Mouse (Mus musculus): Measurements from ENCODE around the gene Cyb561d2. TPM values are rescaled to one million over a fixed set of nuclear protein-coding genes. Genes with fewer than 3 reads are reported as not detected.
"Not testable (repeated sequence)": the region's sequence is repeated elsewhere in the genome, so short reads cannot be mapped to it uniquely, and the experiment has no call there.

Cyb561d2 gene
- polyA plus RNA-seq, 1 experiment from 2014 or later = 14.3 TPM

DNA sequence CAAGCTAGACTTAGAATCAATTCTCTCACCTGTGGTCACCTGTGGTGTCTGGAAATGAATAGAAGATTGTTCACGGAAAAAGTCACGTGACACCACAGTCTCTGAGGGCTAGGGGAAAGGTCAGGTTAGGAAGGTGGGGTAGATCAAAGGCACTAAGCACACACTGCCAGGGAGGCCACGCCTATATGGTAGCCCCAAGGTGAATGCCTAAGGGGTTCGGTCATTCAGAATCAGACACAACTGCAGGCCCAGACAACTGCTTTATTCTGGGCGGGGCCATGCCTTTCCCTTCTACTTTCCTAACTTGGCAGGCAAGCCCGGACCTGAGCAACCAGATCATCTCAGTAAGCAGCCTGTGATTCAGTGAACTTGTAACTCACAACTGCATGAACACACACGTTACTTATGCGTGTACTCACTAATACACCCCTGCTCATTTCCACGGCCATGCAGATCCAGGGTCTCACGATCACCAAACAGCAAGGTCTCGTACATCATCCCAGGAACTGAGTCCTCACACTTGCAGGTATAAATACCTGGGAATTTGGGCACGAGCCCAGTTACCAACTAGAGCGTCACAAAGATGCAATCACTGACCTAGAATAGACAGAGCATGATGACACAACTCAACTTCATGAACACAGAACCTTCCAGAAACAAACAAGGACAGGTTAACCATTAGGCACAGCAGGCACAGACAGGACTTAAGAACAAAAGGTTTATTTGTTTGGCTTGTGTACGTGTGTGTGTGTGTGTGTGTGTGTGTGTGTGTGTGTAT, 33.8 kb upstream of the Cyb561d2 start:
- H3K9ac ChIP-seq (replicated peaks; ENCODE audit: low read length) = no peak overlapping the region
- H3K9me3 ChIP-seq (replicated peaks; ENCODE audit: control insufficient read depth, low read length) = no peaks in the 10 kb centered on the region
- H3K27me3 ChIP-seq (ENCODE audit: control insufficient read depth, insufficient read depth, low read length) = no peaks in the 10 kb centered on the region
- WGBS = 85% methylated on average over 14 of the region's 14 CpGs
- H3K4me2 ChIP-seq (ENCODE audit: low read depth, low read length) = no peak overlapping the region
- H3K27ac ChIP-seq (replicated peaks; ENCODE audit: low read depth, low read length) = no peak overlapping the region
- no peak for ATAC-seq (replicated peaks; ENCODE audit: insufficient number of reproducible peaks, low FRiP score, low TSS enrichment, low read depth)
- H3K4me3 ChIP-seq (ENCODE audit: low read depth, low read length) = no peak overlapping the region
- no peaks in the 10 kb centered on the region; the same call in 1 of the 2 replicates for H3K4me1 ChIP-seq (ENCODE audit: control insufficient read depth, insufficient read depth, low read length)
- peaks cover 7% of the 10 kb centered on the region for H3K36me3 ChIP-seq (replicated peaks; ENCODE audit: control insufficient read depth, insufficient read depth, low read depth, low read length)
- peak; percentile 44 for DNase-seq (ENCODE audit: low spot score)

DNA sequence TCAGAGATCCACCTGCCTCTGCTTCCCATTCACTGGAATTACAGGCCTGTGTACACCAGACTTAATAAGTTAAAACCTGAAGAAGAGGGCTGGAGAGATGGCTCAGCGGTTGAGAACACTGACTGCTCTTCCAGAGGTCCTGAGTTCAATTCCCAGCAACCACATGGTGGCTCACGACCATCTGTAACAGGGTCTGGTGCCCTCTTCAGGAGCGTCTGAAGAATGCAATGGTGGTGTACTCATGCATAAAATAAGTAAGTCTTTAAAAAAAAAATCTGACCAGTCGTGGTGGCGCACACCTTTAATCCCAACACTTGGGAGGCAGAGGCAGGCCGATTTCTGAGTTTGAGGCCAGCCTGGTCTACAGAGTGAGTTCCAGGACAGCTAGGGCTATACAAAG, 31.8 kb upstream of the Cyb561d2 start:
- not testable (repeated sequence) for H3K9ac ChIP-seq (replicated peaks; ENCODE audit: low read length); H3K27me3 ChIP-seq (ENCODE audit: control insufficient read depth, insufficient read depth, low read length); ATAC-seq (replicated peaks; ENCODE audit: insufficient number of reproducible peaks, low FRiP score, low TSS enrichment, low read depth); H3K27ac ChIP-seq (replicated peaks; ENCODE audit: low read depth, low read length); H3K4me2 ChIP-seq (ENCODE audit: low read depth, low read length); H3K9me3 ChIP-seq (replicated peaks; ENCODE audit: control insufficient read depth, low read length); H3K4me3 ChIP-seq (ENCODE audit: low read depth, low read length); H3K36me3 ChIP-seq (replicated peaks; ENCODE audit: control insufficient read depth, insufficient read depth, low read depth, low read length); DNase-seq (ENCODE audit: low spot score); H3K4me1 ChIP-seq (ENCODE audit: control insufficient read depth, insufficient read depth, low read length)
- WGBS = 83% methylated on average over 6 of the region's 6 CpGs

DNA sequence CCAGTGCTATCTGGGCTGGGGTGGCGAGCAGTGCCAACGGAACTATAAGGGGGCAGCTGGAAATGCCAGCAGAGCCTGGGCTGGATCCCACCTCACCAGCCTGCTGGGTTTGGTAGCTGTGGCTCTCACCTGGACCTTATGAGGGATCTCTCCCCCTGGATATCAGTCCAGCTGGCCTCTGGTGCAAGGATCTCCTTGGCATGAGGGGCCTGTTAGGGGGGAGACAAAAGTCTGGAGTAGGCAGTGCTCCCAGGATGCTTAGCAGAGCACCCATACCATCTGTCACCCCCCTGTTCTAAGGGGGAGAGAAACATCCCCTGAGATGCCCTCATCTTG, 30.3 kb upstream of the Cyb561d2 start:
- no peak overlapping the region for H3K27ac ChIP-seq (replicated peaks; ENCODE audit: low read depth, low read length)
- no peak overlapping the region; the same call in 1 of the 2 replicates for H3K4me3 ChIP-seq (ENCODE audit: low read depth, low read length)
- no peak for ATAC-seq (replicated peaks; ENCODE audit: insufficient number of reproducible peaks, low FRiP score, low TSS enrichment, low read depth)
- 0 out of 2 replicates have a peak, but pooled peaks cover 6% of the 10 kb centered on the region for H3K4me1 ChIP-seq (ENCODE audit: control insufficient read depth, insufficient read depth, low read length)
- H3K36me3 ChIP-seq (replicated peaks; ENCODE audit: control insufficient read depth, insufficient read depth, low read depth, low read length) = peaks cover 7% of the 10 kb centered on the region
- H3K9me3 ChIP-seq (replicated peaks; ENCODE audit: control insufficient read depth, low read length) = no peaks in the 10 kb centered on the region
- no peak overlapping the region for H3K9ac ChIP-seq (replicated peaks; ENCODE audit: low read length)
- no peaks in the 10 kb centered on the region for H3K27me3 ChIP-seq (ENCODE audit: control insufficient read depth, insufficient read depth, low read length)
- 90% methylated on average over 2 of the region's 2 CpGs for WGBS
- no peak overlapping the region for H3K4me2 ChIP-seq (ENCODE audit: low read depth, low read length)
- DNase-seq (ENCODE audit: low spot score) = no peak

DNA sequence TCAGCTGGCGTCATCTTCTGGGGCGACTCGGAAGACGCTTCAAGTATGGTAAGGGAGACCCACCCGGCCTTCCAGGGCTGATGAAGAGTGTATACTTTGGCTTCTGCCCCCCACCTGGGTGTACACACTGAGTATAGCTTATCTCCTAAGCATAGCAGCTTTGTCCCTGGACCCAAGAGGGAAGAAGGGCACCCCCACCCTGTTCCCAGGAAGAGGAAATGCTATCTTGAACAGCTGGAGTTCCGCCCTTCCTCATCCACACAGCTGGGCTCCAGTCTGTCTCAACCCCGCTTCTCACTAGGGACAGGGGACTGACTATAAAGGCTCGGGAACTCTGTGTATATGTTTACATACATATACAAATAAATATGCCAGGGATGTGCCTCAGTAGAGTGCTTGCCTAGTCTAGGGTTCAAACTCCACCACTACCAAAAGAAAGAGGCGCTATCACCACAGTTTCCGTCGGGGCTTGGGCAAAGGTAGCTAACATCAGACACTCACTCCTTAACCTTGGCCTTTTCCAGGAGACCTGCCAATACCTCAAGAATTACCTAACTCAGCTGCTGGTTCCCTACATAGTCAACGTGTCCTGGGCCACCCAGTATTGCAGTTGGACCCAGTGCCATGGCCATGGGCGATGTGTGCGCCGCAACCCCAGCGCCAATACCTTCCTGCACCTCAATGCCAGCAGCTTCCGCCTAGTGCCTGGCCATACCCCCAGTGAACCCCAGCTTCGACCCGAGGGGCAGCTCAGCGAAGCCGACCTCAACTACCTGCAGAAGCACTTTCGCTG, 29.7 kb upstream of the Cyb561d2 start:
- Histone ChIP-seq H3K4me1 (ENCODE audit: control insufficient read depth, insufficient read depth, low read length) (0 out of 2 replicates have a peak, but pooled peaks cover 6% of the 10 kb centered on the region), H3K4me2 (ENCODE audit: low read depth, low read length) (no peak overlapping the region), H3K27ac (replicated peaks; ENCODE audit: low read depth, low read length) (no peak overlapping the region)

DNA sequence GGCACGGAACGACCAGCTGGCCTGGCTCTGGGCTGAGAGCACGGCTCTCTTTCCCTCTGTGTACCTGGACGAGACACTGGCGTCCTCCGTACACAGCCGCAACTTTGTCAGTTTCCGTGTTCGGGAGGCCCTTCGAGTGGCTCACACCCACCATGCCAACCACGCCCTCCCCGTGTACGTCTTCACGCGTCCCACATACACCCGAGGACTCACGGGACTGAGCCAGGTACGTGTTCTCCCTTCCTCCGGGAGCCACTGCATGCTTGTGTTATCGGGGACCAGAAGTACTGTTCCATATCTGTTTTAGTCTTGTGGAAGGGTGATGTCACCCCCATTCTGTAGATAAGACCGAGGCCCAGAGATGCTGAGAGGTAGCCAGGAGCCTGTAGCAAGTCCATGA, 28.9 kb upstream of the Cyb561d2 start:
- Histone ChIP-seq H3K27me3 (ENCODE audit: control insufficient read depth, insufficient read depth, low read length) (no peaks in the 10 kb centered on the region), H3K4me2 (ENCODE audit: low read depth, low read length) (peak overlapping the region; percentile 51), H3K36me3 (replicated peaks; ENCODE audit: control insufficient read depth, insufficient read depth, low read depth, low read length) (peaks cover 7% of the 10 kb centered on the region), H3K27ac (replicated peaks; ENCODE audit: low read depth, low read length) (no peak overlapping the region), H3K4me3 (ENCODE audit: low read depth, low read length) (peak overlapping the region; percentile 86), H3K9me3 (replicated peaks; ENCODE audit: control insufficient read depth, low read length) (no peaks in the 10 kb centered on the region), H3K9ac (replicated peaks; ENCODE audit: low read length) (peak overlapping the region; percentile 87), H3K4me1 (ENCODE audit: control insufficient read depth, insufficient read depth, low read length) (0 out of 2 replicates have a peak, but pooled peaks cover 6% of the 10 kb centered on the region)
- no peak for ATAC-seq (replicated peaks; ENCODE audit: insufficient number of reproducible peaks, low FRiP score, low TSS enrichment, low read depth)
- no peak for DNase-seq (ENCODE audit: low spot score)
- 94% methylated on average over 21 of the region's 21 CpGs for WGBS

More for the DNA sequence above, 29.7 kb upstream of the Cyb561d2 start:
- ATAC-seq (replicated peaks; ENCODE audit: insufficient number of reproducible peaks, low FRiP score, low TSS enrichment, low read depth) (no peak), DNase-seq (ENCODE audit: low spot score) (no peak)
- no peak overlapping the region; the same call in 1 of the 2 replicates for H3K4me3 ChIP-seq (ENCODE audit: low read depth, low read length)
- H3K36me3 ChIP-seq (replicated peaks; ENCODE audit: control insufficient read depth, insufficient read depth, low read depth, low read length) = peaks cover 7% of the 10 kb centered on the region
- H3K9me3 ChIP-seq (replicated peaks; ENCODE audit: control insufficient read depth, low read length) = no peaks in the 10 kb centered on the region
- H3K27me3 ChIP-seq (ENCODE audit: control insufficient read depth, insufficient read depth, low read length) = no peaks in the 10 kb centered on the region
- no peak overlapping the region for H3K9ac ChIP-seq (replicated peaks; ENCODE audit: low read length)
- WGBS = 92% methylated on average over 22 of the region's 22 CpGs

DNA sequence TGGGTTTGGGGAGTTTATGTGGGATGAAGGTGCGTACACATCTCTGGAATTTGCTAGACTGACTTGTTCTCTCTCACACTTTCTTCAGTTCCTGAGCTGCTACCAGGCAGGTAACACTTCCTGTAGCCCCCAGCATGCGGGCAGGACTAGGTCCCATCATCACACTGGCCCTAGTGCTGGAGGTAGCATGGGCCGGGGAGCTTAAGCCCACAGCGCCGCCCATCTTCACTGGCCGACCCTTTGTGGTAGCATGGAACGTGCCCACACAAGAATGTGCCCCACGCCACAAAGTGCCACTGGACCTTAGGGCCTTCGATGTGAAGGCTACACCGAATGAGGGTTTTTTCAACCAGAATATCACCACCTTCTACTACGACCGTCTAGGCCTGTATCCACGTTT, 28.0 kb upstream of the Cyb561d2 start:
- peak overlapping the region; percentile 51 for H3K4me2 ChIP-seq (ENCODE audit: low read depth, low read length)
- H3K27ac ChIP-seq (replicated peaks; ENCODE audit: low read depth, low read length) = no peak overlapping the region
- DNase-seq (ENCODE audit: low spot score) (no peak), ATAC-seq (replicated peaks; ENCODE audit: insufficient number of reproducible peaks, low FRiP score, low TSS enrichment, low read depth) (no peak)
- no peaks in the 10 kb centered on the region for H3K27me3 ChIP-seq (ENCODE audit: control insufficient read depth, insufficient read depth, low read length)
- WGBS = 50% methylated on average over 13 of the region's 13 CpGs
- H3K9me3 ChIP-seq (replicated peaks; ENCODE audit: control insufficient read depth, low read length) = no peaks in the 10 kb centered on the region
- peak overlapping the region; percentile 86 for H3K4me3 ChIP-seq (ENCODE audit: low read depth, low read length)
- peak overlapping the region; percentile 87 for H3K9ac ChIP-seq (replicated peaks; ENCODE audit: low read length)
- H3K4me1 ChIP-seq (ENCODE audit: control insufficient read depth, insufficient read depth, low read length) = 0 out of 2 replicates have a peak, but pooled peaks cover 6% of the 10 kb centered on the region
- H3K36me3 ChIP-seq (replicated peaks; ENCODE audit: control insufficient read depth, insufficient read depth, low read depth, low read length) = peaks cover 7% of the 10 kb centered on the region

DNA sequence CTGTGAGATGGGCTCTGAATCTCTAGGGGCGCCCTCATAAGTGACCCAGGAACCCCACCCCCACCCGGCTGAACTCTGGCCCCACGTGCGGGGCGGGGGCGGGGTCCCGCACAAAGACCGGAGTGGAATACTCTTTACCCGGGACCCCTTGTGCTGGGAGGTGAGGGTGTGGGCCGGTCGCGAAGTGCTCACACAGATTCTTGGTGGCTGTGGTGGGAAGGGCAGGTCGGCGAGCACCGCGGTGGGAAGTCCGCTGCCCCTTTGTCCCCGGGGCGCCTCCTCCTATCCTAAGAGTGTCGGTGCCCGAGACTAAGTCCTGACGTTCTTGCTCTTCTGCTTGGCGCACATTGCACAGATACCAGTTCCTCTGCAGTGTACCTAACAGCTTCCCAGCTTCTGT, 27.3 kb upstream of the Cyb561d2 start:
- Histone ChIP-seq H3K27me3 (ENCODE audit: control insufficient read depth, insufficient read depth, low read length) (no peaks in the 10 kb centered on the region), H3K9me3 (replicated peaks; ENCODE audit: control insufficient read depth, low read length) (no peaks in the 10 kb centered on the region), H3K27ac (replicated peaks; ENCODE audit: low read depth, low read length) (peak overlapping the region; percentile 66; the same call in 1 of the 2 replicates), H3K4me1 (ENCODE audit: control insufficient read depth, insufficient read depth, low read length) (0 out of 2 replicates have a peak, but pooled peaks cover 6% of the 10 kb centered on the region), H3K9ac (replicated peaks; ENCODE audit: low read length) (peak overlapping the region; percentile 87), H3K4me3 (ENCODE audit: low read depth, low read length) (peak overlapping the region; percentile 86), H3K4me2 (ENCODE audit: low read depth, low read length) (peak overlapping the region; percentile 51), H3K36me3 (replicated peaks; ENCODE audit: control insufficient read depth, insufficient read depth, low read depth, low read length) (peaks cover 5% of the 10 kb centered on the region)
- ATAC-seq (replicated peaks; ENCODE audit: insufficient number of reproducible peaks, low FRiP score, low TSS enrichment, low read depth) = peak; percentile 1; the same call in 1 of the 2 replicates
- DNase-seq (ENCODE audit: low spot score) = no peak
- WGBS = under 1% methylated on average over 23 of the region's 23 CpGs

Data from embryonic facial prominence, embryonic 11.5 days (tissue).